Mouse (Mus musculus) lung, postnatal 0 days (tissue): ENCODE results near the gene Gm13697.

ENCODE experiments used
- CTCF ChIP-seq: IDR thresholded peaks from 2 replicates; pipeline ENCODE4 v1.5.1; 2016; ENCODE audit warnings: antibody characterized with exemption, mild to moderate bottlenecking
- EP300 ChIP-seq: IDR thresholded peaks from 2 replicates; pipeline ENCODE4 v1.6.1; 2016; ENCODE audit warnings: antibody characterized with exemption, mild to moderate bottlenecking, control low read depth

DNA sequence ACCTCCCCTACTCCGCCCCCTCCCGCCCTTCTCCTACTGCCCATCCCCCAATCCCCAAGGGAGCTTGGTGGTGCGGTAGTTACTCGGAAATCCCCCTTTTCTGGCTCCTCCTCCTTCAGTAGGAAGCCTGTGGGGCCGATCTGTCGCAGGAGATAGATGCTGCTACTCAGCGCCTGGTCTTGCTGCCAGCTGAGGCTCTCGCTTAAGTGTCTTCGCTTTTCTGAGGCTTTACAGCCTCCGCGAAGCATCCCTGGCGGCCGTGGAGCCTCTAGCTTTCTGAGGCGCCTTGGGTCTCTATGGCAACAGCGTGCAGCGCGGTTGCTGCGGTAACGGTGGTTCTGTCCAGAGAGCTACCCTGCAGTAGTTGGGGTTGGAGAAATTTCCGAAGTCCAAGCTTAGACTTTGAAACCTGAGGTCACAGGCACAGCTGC, 43.6 kb upstream of the Gm13697 start, which contains the start of gene Zswim2:
- TF ChIP-seq CTCF (no peak), EP300 (no peak)
